Mouse (Mus musculus) ZHBTc4 (cell line): ENCODE data around the gene Gm1110.
A peak's percentile ranks its signal among the peaks of the same experiment; 100 is the strongest.

Experiments
- DNase-seq: peaks from one replicate; pipeline ENCODE4 v3.0.0-alpha.2; 2011; ENCODE audit warnings: low read depth, low spot score

The Gm1110 gene

DNA sequence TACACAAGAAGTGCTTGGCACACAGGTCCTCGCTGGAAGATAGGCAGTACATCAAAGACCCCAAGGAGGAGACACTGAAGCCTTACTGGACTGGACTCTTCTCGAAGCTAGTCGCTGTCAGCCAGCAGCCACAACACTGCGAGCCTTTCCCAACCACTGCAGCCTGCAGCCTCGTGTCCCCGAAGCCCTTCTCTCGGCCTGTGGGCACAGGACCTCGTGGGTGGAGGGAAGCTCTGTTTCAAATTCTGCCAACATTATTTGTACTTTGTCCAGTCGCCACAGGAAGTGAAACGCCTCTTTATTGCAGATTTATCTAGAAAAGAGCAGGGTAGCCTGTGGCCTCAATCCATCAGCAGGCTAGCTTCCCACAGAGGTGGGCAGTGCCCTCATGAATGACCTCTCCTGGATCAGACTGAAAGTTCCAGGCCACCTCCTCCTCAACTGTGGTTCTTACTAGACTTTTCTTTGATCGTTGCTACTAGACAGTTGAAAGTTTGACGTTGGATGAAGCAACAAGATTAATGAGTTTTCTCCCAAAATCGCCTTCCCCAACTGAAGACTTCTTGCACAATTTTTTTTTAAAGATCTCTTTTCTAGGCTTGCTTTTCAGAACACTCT, at the start of gene Gm1110:
Gene Gm1110 (minus strand): TSS at position 203 of the 618 bp plus-strand sequence.
- no peak for DNase-seq

DNA sequence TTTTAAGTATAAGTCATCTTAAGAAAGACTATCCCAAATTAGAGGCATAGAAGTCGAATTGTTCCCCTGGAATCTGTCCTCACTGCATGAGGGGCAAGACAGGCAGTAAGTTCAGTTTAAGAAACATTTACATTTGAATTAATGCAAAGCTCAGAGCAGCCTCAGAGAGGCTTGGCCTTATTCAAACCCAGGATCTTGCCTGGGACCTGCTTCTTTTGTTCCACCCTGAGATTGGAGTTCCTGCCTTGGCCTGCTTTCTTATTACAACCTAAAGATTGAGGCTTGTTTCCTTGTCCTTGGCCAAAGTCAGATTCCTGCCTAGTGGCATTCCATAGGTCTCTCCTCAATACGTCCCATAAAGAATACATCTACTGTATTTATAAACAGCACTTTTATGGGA, 24.9 kb upstream of the Gm1110 start:
- peak; percentile 84 for DNase-seq

- DNase-seq, result no peak
Observed at GRCm38 (mm10) chr9:26924146-26924545, 1.2 kb upstream of the Gm1110 start.

GRCm38 (mm10) chr9:26919778-26920177, 3.1 kb downstream of the Gm1110 start:
- no peak for DNase-seq

- DNase-seq, result no peak
Observed at GRCm38 (mm10) chr9:26913150-26913549, 9.8 kb downstream of the Gm1110 start.

- DNase-seq, result no peak
Observed at GRCm38 (mm10) chr9:26911251-26911650, 11.7 kb downstream of the Gm1110 start.

DNA sequence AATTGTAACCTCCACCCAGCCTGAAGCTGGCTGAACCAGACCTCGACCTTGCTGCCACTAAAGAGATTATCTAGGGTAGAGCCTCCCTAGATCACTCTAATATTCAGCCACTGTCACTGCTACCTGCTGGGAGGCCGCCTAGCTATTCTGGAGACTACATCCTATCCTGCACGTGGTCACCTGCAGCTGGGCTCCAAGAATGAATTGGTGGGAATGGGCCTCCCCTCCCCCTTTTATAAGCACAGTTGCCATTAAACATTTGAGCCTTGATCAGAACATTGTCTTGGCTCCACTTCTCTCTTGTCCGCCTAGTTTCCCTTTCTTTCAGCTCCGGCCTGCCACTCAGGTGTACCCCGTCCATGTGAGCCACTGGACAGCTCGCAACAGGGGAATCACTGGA, 53.1 kb downstream of the Gm1110 start:
- peak; percentile 48 for DNase-seq

DNA sequence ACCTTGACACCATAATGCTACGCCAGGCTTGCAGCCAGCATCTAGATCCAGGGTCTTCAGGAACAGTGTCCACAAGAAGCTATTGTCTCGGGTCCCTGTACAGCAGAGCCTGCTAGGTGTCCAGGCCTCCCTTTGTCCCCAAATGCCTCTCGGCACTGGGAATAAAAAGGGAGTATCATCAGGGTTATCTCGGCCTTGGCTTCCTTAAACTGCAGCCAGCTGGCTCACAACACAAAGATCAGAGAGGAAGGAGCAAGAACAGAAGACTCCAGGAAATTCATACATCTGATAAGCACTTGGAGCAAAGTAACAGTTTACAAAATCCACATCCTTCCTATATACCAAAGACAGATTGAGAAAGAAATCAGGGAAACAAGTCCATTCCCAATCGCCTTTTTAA, 62.2 kb downstream of the Gm1110 start, which contains the start of gene Glb1l3:
Gene Glb1l3 (minus strand): TSS at position 140 of the 400 bp plus-strand sequence.
- no peak for DNase-seq

- DNase-seq, result no peak
Observed at GRCm38 (mm10) chr9:26831089-26831488, 91.8 kb downstream of the Gm1110 start.
